Mouse (Mus musculus): ENCODE data around the gene H60b.
"Not testable (repeated sequence)": the region's sequence is repeated elsewhere in the genome, so short reads cannot be mapped to it uniquely, and the experiment has no call there.

H60b gene

GRCm38 (mm10) chr10:22165328-22166003 is 7.1 kb downstream of the H60b start:
- DNase-seq (ENCODE audit: low spot score in 2 of 2) = not testable (repeated sequence)

- not testable (repeated sequence) for DNase-seq (ENCODE audit: low spot score in 2 of 2)
Observed at GRCm38 (mm10) chr10:22166025-22166424, 7.6 kb downstream of the H60b start.

- DNase-seq (ENCODE audit: low spot score in 2 of 2) = not testable (repeated sequence)
Observed at GRCm38 (mm10) chr10:22167061-22167460, 8.7 kb downstream of the H60b start.

DNA sequence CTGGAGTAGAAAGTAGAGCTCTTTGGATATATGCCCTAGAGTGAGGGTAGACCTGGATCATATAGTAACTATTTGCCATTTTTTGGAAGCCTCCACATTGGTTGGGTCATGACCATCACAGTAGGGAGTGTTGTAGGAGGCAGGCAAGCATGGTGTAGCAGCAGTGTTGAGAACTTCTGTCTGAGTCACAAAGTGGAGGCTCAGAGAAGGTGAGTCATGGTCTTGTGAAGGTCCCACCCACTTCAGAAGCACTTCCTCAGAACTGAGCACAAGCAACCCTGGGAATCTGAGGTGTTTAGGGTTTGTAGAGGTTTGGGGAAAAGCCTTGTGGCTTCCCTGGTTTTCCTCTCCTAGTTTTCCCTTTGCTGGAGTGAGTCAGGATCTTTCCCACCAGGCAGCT is 10.7 kb downstream of the H60b start:
- DNase-seq (ENCODE audit: low spot score in 2 of 2) = not testable (repeated sequence)

GRCm38 (mm10) chr10:22172431-22173334 is 14.3 kb downstream of the H60b start:
- DNase-seq (ENCODE audit: low spot score in 2 of 2) = not testable (repeated sequence)

DNA sequence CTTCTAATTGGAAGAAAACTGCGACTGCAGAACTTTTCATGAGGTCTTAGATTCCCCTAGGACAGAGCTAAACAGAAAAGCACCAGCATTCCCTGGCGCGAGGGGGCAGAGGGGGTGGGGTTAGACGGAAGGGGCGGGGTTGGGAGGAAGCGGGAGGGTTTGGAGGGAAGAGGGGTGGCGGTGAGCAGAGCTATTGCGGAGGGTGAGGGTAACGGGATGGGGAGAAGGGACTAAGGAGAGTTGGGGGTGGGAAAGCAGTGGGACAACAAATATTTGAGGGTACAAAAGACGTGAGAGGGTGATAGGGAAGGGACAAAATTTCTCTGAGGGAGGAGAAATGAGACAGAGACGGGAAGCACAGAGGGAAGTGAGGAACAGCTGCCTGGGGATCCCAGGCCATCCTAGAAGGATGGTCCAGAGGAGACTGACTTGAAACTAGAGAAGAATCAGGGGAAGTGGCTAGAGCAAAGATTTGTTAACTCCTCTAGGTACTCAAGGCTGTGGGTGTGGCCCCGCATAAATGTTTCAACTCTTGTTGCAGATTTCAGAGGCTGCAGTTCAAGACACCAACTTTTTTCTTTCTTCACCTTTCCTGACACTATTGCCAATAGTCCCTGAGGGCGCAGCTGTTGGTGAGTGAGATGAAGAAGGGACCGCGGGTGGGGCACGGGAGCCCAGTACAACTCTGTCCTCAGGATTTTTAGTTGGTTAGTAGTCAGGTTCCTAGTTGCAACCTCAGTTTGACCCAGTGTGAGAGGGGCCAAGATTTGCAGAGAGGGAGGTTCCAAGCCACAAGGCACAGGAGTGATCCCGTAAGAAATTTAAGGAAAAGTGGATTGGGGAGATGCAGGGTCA is 15.2 kb downstream of the H60b start:
- not testable (repeated sequence) for DNase-seq (ENCODE audit: low spot score in 2 of 2)

DNA sequence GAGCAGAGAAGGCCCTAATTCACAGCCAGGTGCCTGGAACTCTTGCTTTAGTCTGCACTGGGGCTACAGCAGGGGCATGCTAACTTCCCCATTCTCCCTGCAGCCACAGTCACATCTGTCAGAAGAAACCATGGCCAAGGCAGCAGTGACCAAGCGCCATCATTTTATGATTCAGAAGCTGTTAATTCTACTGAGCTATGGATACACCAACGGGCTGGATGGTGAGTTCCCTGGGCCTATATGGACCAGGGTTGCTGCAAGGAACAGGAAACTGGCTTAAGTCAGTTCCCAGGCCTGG is 15.8 kb downstream of the H60b start:
- DNase-seq (ENCODE audit: low spot score in 2 of 2) = not testable (repeated sequence)

GRCm38 (mm10) chr10:22176515-22176914 is 18.1 kb downstream of the H60b start:
- not testable (repeated sequence) for DNase-seq (ENCODE audit: low spot score in 2 of 2)

DNA sequence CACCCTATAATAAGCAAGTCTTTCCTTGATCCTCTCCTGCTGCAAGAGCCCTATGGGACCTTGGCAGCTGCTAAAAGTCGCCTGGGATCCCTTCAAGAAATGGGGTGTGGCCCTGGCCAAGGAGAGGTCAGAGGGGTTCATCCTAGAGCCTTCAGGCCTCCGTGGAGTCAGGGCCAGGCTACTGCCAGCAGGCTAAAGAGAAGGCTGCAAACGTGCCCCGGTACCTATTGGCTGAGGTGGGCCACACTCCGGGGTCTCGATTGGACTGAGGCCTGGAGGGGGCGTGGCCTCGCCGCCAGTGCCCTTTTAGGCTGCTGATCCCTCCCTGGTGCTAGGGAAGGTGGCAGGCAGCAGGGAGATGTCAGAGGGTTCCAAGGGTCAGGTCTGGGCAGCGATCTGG is 32.6 kb downstream of the H60b start:
- not testable (repeated sequence) for DNase-seq (ENCODE audit: low spot score in 2 of 2)

DNA sequence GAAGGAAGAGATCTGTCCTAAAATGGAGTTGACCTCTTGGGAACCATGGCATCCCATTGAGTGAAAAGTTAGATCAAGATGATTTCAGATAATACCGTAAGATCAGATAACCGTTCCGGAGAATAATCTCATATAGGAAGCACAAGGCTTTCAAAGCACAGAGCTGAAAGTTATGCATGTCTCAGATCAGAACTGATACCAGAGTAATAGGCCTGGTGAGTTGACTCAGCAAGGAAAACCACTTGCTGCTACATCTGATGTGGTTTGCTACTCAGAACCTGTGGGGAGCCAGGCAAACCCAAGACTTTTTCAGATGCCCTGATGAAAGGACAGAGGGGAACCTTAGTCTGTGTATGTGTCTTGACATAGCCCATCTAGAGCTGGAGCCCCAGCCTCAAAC is 43.0 kb downstream of the H60b start:
- DNase-seq (ENCODE audit: low spot score in 2 of 2) = not testable (repeated sequence)

GRCm38 (mm10) chr10:22202784-22203583 is 44.6 kb downstream of the H60b start:
- not testable (repeated sequence) for DNase-seq (ENCODE audit: low spot score in 2 of 2)

DNA sequence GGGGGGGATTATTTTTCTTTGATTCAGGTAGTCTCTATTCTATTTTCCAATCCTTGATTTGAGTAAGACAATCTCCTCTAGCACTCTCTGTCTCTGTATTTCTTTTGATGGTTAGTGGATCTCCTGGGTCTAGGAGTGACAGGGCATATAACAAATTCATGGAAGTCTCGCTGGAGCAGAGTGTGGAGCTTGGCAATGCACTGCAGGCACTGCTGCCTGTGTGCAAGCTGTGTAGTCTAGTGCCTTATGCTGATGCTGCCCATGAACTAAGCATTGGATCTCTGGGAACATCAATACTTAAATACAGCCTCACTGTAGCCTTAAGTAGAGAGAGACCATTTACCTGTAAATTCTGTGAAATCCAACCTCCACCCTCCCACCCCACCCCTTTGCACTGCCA is 48.1 kb downstream of the H60b start:
- DNase-seq (ENCODE audit: low spot score in 2 of 2) = not testable (repeated sequence)

- peak; percentile 24 to 45 for DNase-seq (ENCODE audit: low spot score in 2 of 2)
Observed at GRCm38 (mm10) chr10:22212012-22212696, 53.8 kb downstream of the H60b start.

DNA sequence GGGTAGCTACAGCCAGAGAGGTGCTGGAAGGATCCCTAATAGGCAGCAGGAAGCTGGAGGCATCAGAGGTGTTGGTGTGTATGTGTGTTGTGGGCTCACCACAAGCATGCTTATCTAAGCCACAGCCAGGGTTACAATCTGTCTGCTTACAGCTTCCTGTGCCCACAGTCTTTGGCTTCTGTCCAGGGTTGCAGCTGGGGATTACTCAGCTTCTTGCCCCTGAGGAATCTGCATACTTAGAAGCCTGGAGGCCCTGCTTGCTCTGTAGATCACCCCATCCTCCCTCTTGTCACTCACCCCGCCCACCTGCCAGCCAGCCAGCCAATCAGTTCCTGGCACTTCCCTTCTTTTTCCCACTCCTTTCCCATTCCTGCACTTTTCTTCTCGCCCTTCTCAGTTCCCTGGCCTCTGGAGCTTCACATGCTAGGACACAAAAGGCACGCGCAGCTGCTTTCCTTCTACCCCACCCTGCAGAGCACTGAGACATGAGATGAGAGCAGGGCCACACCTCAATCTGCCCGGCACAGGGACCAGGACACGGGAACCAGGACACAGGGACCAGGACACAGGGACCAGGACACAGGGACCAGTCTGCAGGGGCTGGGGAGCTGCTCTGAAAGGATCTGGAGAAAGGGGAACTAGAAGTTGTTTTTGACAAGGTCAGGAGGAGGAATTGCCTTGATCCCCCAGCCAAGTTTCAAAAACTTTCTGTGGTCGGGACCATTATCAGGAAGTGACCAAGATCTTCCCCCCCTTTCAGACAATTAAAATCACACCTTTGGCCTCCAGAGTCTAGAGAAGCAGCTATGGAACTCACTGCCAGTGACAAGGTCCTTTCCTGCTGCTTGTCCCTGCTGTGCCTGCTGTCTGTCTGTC is 65.3 kb downstream of the H60b start:
- DNase-seq (ENCODE audit: low spot score in 2 of 2) = not testable (repeated sequence)

DNA sequence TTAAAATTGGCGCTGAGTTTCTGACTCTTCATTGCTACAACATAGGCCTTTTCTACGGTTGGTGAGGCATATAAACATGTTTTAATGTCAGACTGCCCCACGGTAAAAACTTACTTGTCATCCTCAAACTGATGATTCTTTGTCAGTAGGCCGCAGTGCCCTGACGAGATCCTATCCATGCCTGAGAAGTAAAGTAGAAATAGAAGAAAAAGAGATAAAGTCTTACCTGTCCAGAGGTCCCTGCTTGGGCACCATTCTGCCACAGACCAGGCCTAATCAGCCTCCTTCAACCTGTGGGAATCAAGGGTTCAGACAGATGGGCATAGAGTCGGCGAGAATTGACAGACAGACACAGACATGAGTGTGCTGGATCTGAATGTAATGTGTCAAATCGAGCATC is 106.7 kb downstream of the H60b start:
- no peak for DNase-seq (ENCODE audit: low spot score in 2 of 2)

GRCm38 (mm10) chr10:22270879-22271786 is 112.7 kb downstream of the H60b start:
- DNase-seq (ENCODE audit: low spot score in 2 of 2) = not testable (repeated sequence)

- DNase-seq (ENCODE audit: low spot score in 2 of 2) = not testable (repeated sequence)
Observed at GRCm38 (mm10) chr10:22272914-22273683, 114.7 kb downstream of the H60b start.

Measured in urinary bladder, adult 18-20 months (tissue).